Mouse (Mus musculus) heart, postnatal 4 days (tissue): ENCODE measurements around the gene Eed. TPM values are rescaled to one million over a fixed set of nuclear protein-coding genes. Genes with fewer than 3 reads are reported as not detected.
A peak's percentile ranks its signal among the peaks of the same experiment; 100 is the strongest.
"Not testable (repeated sequence)": the region's sequence is repeated elsewhere in the genome, so short reads cannot be mapped to it uniquely, and the experiment has no call there.

Source experiments
- DNase-seq: peaks from one replicate; pipeline ENCODE4 v3.0.0; 2021
- total RNA-seq, 2 experiments: library from RNA; stranded (reverse); gene quantifications; 2 replicates each; pipeline ENCODE4 v1.2.3; 2021

Gene Eed
- total RNA-seq: 10 to 100 TPM; 34.7 to 37.8 TPM

GRCm38 (mm10) chr7:89980485-89981422, at the start of gene Eed:
Gene Eed (minus strand): TSS chr7:89980983.
- DNase-seq: peak; percentile 96

DNA sequence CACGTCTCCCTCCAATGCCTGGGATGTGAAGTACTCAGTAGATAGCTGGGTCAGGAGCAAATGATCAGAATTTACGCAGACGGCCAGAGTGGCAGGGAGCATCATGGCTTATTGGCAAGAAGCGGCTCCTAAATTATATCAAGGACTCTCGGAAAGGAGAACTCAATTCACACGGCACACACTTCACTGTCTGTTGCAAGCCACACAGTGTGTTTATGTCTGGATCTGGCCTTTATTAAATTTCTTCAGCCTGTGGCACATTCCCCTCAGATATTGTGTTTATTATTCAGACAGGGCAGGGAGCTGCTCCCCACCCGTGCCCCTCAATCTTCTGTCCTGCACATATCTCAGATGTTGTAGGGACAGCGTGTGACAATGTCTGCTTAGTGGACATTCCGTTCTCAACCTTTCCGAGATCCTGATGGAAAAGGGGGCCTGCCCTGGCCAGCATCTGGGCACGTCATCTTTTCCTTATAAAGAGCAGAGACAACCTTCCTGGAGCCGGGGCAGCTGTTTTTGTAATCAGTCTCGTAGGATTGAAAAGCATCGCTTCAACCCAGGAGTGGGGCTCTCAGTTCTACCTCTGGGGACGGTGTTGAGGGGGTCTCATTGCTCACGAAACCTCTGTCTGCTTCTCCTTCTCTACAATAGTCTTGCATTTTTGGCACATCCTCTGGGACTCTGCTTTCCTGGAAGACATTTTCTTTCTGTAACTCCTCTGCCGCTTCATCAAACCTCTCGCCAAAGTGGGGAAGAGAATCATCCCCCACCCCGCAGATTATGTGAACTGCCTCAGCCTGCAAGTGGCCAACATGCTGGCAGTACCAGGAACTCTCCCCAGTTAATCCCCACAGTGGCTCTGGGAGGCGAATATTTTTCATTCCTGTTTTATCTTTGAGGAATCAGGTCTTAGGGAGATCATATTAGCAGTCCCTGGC, 49.0 kb upstream of the Eed start:
- peak; percentile 68 for DNase-seq

GRCm38 (mm10) chr7:90028888-90029547, 48.2 kb upstream of the Eed start:
- DNase-seq: peak; percentile 47

- DNase-seq: no peak
Observed at GRCm38 (mm10) chr7:90024975-90025374, 44.2 kb upstream of the Eed start.

GRCm38 (mm10) chr7:90022974-90023707, 42.4 kb upstream of the Eed start:
- DNase-seq: peak; percentile 37

- no peak for DNase-seq
Observed at GRCm38 (mm10) chr7:90020331-90020730, 39.5 kb upstream of the Eed start.

GRCm38 (mm10) chr7:90019570-90019969, 38.8 kb upstream of the Eed start:
- DNase-seq: no peak

GRCm38 (mm10) chr7:90016930-90017588, 36.3 kb upstream of the Eed start:
- no peak for DNase-seq

DNA sequence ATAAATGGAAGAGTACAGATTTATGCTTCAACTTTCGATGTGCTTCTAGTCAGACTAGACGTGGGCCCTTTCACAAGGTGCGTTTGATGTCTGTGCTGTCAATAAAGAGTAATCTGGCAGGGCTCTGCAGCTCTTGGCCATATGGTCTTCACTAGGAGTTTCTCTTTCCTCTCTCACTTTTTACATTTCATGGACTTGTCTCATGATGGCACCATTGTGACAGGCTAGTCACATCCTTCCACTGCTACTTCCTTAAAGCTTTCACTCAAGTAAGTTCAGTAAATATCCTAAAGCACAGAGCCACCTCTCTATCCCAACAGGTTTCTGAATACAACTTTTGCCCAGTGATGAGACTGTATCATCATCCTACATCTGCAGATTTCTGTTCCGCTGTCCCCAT, 35.7 kb upstream of the Eed start:
- peak; percentile 37 for DNase-seq

DNA sequence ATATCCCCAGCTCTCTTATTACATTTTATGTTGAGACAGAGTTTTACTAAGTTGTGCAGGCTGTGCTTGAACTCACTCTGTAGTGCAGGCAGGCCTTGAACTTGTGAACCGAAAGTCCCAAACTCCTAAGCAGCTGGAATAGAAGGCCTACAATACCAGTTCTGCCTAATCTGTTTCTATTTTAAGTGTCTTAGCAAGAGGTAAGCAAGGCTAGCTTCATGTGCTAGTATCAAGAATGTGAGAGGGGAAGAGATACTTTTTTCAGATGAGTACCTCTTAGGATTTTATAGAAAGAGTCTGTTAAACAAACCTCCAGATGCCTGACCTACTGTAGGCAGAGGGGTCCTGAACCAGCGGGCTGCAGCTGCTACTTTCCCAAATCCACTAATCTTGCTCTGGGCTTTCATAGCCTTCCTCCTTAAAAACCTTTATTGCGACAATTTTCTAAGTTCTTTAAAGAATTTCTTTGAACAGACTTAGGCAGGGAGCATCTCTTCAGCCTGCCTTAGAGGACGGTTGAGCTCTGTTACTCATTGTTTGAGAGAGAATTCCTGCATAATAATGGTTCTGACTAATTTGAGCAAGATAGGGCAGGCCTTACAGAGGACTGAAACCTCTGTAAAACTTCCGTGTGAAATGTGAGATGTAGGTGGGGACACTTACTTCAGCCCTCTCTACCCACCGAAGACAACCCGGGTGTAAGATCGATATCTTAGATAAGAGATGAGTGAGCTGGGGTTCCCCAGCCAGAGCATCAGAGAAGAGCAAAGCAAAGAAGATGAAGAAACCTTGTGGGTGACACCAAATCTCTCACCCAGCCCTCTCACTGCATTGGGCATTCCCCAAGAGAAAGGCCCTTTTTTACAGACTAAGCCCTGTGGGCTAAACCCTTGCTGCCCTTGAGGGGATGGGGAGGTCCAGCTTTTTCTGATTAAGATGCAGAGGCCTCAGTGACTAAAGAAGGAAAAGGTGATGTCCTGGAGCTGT, 26.2 kb upstream of the Eed start:
- DNase-seq: no peak

GRCm38 (mm10) chr7:90004781-90005180, 24.0 kb upstream of the Eed start:
- DNase-seq: no peak

GRCm38 (mm10) chr7:90002375-90002774, 21.6 kb upstream of the Eed start:
- no peak for DNase-seq

- no peak for DNase-seq
Observed at GRCm38 (mm10) chr7:89999491-89999890, 18.7 kb upstream of the Eed start.

DNA sequence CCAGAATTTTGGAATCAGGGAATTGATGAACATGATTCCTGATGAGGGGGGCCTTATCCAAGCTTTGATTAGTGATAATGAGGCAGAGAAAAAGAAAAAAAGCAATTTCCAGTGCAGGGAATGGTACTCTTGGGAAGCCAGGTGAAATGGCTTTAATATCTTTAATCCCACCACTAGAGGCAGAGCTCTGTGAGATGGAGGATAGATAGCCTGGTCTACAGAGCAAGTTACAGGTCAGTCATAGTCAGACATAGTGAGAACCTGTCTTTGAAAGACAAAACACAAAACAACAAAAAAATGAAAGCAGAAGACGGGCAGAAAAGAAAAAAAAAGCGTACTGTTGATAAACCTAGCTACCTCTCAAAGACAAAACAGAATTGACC, 17.8 kb upstream of the Eed start:
- DNase-seq: no peak

DNA sequence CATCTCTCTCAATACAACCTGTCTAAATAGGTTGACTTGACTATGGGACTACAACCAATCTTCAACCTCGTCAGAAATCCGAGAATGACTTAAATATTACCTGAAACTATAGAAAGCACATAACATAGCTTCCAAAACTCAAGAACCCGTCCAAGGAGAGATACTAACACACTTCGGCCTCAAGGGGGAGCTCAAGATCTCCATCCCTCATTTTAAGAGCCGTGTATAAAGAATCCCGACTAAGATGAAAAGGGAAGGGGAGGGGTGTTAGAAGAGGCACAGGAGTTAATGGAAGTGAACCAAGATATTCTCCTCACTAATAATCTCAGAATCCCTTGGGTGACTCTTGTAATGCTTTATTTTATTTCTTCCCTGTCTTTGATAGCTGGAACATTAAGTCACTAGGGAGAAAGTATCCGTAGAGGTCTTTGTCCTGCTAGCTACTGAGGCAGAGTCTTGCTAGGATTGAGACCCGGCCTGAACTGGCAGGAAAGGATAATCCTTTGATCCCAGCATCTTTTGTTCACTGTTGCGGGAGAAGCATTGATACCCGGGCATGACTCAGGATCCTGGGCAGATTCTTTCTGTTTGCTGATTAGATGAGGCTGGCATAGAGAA, 17.3 kb upstream of the Eed start:
- DNase-seq: peak; percentile 59

DNA sequence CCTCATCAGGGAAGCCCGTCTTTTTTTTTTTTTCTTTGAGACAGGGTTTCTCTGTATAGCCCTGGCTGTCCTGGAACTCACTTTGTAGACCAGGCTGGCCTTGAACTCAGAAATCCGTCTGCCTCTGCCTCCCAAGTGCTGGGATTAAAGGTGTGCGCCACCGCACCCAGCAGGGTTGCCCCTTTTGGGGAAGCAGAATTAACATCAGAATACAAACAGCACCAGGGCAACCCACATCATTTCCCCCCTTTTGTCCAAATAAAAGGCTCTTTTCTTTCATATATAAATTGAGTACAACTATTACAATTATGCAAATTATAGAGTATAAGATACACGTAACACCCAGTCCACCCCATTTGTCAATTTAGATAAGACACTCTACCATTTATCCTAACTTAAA, 16.7 kb upstream of the Eed start:
- not testable (repeated sequence) for DNase-seq

DNA sequence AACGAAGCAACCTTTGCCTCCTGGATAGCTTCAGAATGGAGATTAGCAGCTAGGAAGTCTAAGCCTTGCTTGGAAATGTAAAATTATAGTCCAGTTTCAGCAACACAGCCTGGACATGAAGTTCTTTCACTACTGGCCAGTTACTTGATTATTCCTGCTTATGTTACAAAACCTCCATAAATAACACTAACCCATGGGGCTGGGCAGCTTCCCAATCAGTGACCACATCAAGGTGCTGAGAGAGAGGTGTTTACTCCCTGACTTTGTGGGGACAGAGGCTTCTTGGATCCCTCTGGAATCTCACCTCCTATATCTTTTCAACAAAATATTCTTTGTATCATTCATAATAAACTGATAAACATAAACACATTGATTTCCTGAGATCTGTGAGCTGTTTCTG, 12.3 kb upstream of the Eed start:
- no peak for DNase-seq

DNA sequence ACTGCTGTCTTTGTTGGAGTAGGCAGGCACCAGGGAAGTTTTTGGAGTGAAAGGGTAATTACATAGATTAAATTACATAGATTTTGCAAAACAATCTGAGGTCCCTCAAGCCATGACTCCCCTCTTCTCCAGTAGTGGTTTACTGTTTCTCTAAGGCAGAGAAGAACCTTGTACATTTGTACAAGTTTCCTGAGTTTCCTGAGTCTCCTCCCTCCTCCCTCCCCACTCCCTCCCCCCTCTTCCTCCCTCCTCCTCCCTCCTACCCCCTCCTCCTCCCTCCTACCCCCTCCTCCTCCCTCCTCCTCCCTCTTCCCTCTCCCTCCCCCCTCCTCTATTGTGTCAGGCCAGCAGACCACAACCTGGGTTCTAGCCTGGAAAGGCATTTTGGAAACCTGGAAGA, 3.6 kb upstream of the Eed start:
- no peak for DNase-seq

DNA sequence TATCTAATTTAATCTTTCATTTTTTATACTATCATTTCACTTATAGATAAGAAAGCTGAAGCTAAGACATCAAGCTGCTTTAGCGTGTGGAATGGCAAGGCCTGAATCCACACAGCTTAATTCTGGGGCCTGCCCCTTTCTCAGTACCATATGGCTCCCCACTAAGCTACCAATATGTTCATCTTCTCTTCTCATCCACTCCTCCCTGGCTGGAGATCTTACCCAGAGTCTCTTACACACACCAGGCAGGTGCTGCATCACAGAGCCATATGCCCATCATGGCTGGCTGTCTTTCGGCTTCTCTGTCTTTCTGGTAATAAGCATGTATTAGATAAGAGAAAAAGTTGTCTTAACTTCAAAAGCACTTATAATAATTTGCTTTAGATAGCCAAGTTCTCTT, 2.7 kb upstream of the Eed start:
- DNase-seq: no peak

DNA sequence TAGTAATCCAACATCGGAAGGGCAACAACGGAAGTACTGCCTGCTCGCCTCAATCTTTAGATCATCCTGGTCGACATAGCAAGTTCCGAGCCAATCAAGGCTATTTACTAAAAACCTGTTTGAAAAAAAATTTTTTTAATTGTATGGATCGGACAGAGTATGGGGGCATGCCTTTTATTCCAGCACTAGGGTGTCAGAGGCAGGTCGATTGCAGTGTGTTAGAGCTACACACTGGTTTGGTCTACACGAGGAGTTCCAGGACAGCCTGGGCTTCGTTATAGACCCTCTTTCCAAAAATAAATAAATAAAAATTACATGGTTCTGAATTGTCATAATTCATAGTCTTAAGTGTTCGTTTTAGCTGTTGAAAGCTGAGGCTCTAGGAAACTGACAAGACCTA, 774 bp upstream of the Eed start:
- DNase-seq: no peak
